Mouse (Mus musculus) MEL (cell line): ENCODE measurements around the gene Spcs2. TPM values are rescaled to one million over a fixed set of nuclear protein-coding genes. Genes with fewer than 3 reads are reported as not detected.

Experiments
- DNase-seq: peaks from one replicate; pipeline ENCODE4 v3.0.0; 2011; ENCODE audit warnings: low read depth, low spot score
- H3K27ac ChIP-seq: 2 replicates; pipeline ENCODE4 v1.5.1; 2012; ENCODE audit warnings: low read depth, mild to moderate bottlenecking, control low read depth, low read length, moderate library complexity; ENCODE audit not compliant: control insufficient read depth
- H3K27me3 ChIP-seq, 2 experiments: fragments of 150-350 bp in 1 of 2; sonication (generic) in 1 of 2; 2 replicates each; pipeline ENCODE4 v1.6.1; 2012; ENCODE audit warnings: low read length in 2 of 2, mild to moderate bottlenecking in 2 of 2, improper control_type of control experiment in 1 of 2, moderate library complexity in 1 of 2; ENCODE audit not compliant: insufficient read depth in 2 of 2, control insufficient read depth in 1 of 2
- H3K36me3 ChIP-seq, 2 experiments: 2 replicates each; pipeline ENCODE4 v1.6.1; 2012 to 2014; ENCODE audit warnings: low read length in 2 of 2, improper control_type of control experiment in 1 of 2, inconsistent platforms in 1 of 2, mild to moderate bottlenecking in 1 of 2; ENCODE audit not compliant: insufficient read depth in 2 of 2, control insufficient read depth in 1 of 2
- H3K4me1 ChIP-seq, 2 experiments: fragments of 150-350 bp in 1 of 2; sonication (generic) in 1 of 2; 2 replicates each; pipeline ENCODE4 v1.6.1; 2012; ENCODE audit warnings: low read length in 2 of 2, improper control_type of control experiment in 1 of 2, mild to moderate bottlenecking in 1 of 2; ENCODE audit not compliant: insufficient read depth in 2 of 2, control insufficient read depth in 1 of 2
- H3K4me3 ChIP-seq, 2 experiments: fragments of 150-350 bp in 1 of 2; sonication (generic) in 1 of 2; 2 replicates each; pipeline ENCODE4 v1.5.1; 2012; ENCODE audit warnings: low read depth in 2 of 2, low read length in 2 of 2, mild to moderate bottlenecking in 2 of 2, moderate library complexity in 2 of 2, control low read depth in 1 of 2, improper control_type of control experiment in 1 of 2; ENCODE audit not compliant: control insufficient read depth in 1 of 2, insufficient read depth in 1 of 2
- H3K79me2 ChIP-seq: 2 replicates; pipeline ENCODE4 v1.6.1; 2012; ENCODE audit warnings: mild to moderate bottlenecking, low read length, moderate library complexity; ENCODE audit not compliant: control insufficient read depth, poor library complexity, insufficient read depth
- H3K9ac ChIP-seq: 2 replicates; pipeline ENCODE4 v1.6.1; 2012; ENCODE audit warnings: low read depth, mild to moderate bottlenecking, control low read depth, low read length, moderate library complexity; ENCODE audit not compliant: control insufficient read depth, poor library complexity, severe bottlenecking
- H3K9me3 ChIP-seq: fragments of 150-350 bp; sonication (generic); replicated peaks from 2 replicates; pipeline ENCODE4 v1.6.1; 2012; ENCODE audit warnings: mild to moderate bottlenecking, low read length, improper control_type of control experiment, moderate library complexity; ENCODE audit not compliant: insufficient read depth
- BHLHE40 ChIP-seq: IDR thresholded peaks from 2 replicates; pipeline ENCODE4 v1.6.1; 2012; ENCODE audit warnings: low read depth, mild to moderate bottlenecking, inconsistent platforms, low read length, improper control_type of control experiment, borderline replicate concordance
- CHD1 ChIP-seq: IDR thresholded peaks from 2 replicates; pipeline ENCODE4 v1.6.1; 2012; ENCODE audit warnings: low read depth, mild to moderate bottlenecking, inconsistent platforms, low read length, improper control_type of control experiment
- E2F4 ChIP-seq: IDR thresholded peaks from 2 replicates; pipeline ENCODE4 v1.6.1; 2011; ENCODE audit warnings: low read depth, low read length, improper control_type of control experiment, borderline replicate concordance
- EP300 ChIP-seq, 2 experiments: IDR thresholded peaks; 2 replicates each; pipeline ENCODE4 v1.6.1; 2011; ENCODE audit warnings: improper control_type of control experiment in 2 of 2, low read length in 2 of 2, low read depth in 1 of 2, mild to moderate bottlenecking in 1 of 2
- GABPA ChIP-seq: IDR thresholded peaks from 2 replicates; pipeline ENCODE4 v1.6.1; 2012; ENCODE audit warnings: low read depth, mild to moderate bottlenecking, inconsistent platforms, low read length, improper control_type of control experiment, moderate library complexity
- KAT2A ChIP-seq: conservative IDR thresholded peaks from 2 replicates; pipeline ENCODE4 v1.6.1; 2012; ENCODE audit warnings: low read depth, low read length, improper control_type of control experiment, inconsistent platforms
- MAX ChIP-seq: IDR thresholded peaks from 2 replicates; pipeline ENCODE4 v1.6.1; 2011; ENCODE audit warnings: low read length, improper control_type of control experiment
- MEF2A ChIP-seq: IDR thresholded peaks from 2 replicates; pipeline ENCODE4 v1.6.1; 2014; ENCODE audit warnings: low read depth, mild to moderate bottlenecking, inconsistent platforms, low read length, improper control_type of control experiment; ENCODE audit not compliant: poor library complexity, insufficient replicate concordance, severe bottlenecking; ENCODE audit errors: extremely low read depth
- MXI1 ChIP-seq: IDR thresholded peaks from 2 replicates; pipeline ENCODE4 v1.6.1; 2011; ENCODE audit warnings: mild to moderate bottlenecking, low read depth, low read length, improper control_type of control experiment
- MYB ChIP-seq: IDR thresholded peaks from 2 replicates; pipeline ENCODE4 v1.6.1; 2011; ENCODE audit warnings: mild to moderate bottlenecking, low read depth, low read length, improper control_type of control experiment
- MYC ChIP-seq: IDR thresholded peaks from 2 replicates; pipeline ENCODE4 v1.6.1; 2011; ENCODE audit warnings: low read depth, mild to moderate bottlenecking, low read length, improper control_type of control experiment, moderate library complexity
- NELFE ChIP-seq: IDR thresholded peaks from 2 replicates; pipeline ENCODE4 v1.6.1; 2011; ENCODE audit warnings: low read depth, low read length, improper control_type of control experiment
- POLR2A ChIP-seq, 2 experiments: IDR thresholded peaks; 2 replicates each; pipeline ENCODE4 v1.6.1; 2011 to 2012; ENCODE audit warnings: low read length in 2 of 2, mild to moderate bottlenecking in 2 of 2, control low read depth in 1 of 2, improper control_type of control experiment in 1 of 2, low read depth in 1 of 2, moderate library complexity in 1 of 2; ENCODE audit not compliant: control insufficient read depth in 1 of 2, insufficient read depth in 1 of 2, poor library complexity in 1 of 2
- POLR2AphosphoS5 ChIP-seq: IDR thresholded peaks from 2 replicates; pipeline ENCODE4 v1.6.1; 2012; ENCODE audit warnings: low read depth, borderline replicate concordance, mild to moderate bottlenecking, inconsistent platforms, low read length, moderate library complexity, mixed read lengths
- SMC3 ChIP-seq: IDR thresholded peaks from 2 replicates; pipeline ENCODE4 v1.6.1; 2011; ENCODE audit warnings: low read depth, low read length, improper control_type of control experiment
- TBP ChIP-seq: IDR thresholded peaks from 2 replicates; pipeline ENCODE4 v1.8.0; 2011; ENCODE audit warnings: low read depth, low read length, improper control_type of control experiment
- TCF12 ChIP-seq: IDR thresholded peaks from 2 replicates; pipeline ENCODE4 v1.6.1; 2014; ENCODE audit warnings: low read depth, mild to moderate bottlenecking, inconsistent platforms, low read length, improper control_type of control experiment, moderate library complexity
- USF2 ChIP-seq, 2 experiments: IDR thresholded peaks; 2 replicates each; pipeline ENCODE4 v1.6.1; 2011 to 2012; ENCODE audit warnings: improper control_type of control experiment in 2 of 2, low read length in 2 of 2, borderline replicate concordance in 1 of 2, inconsistent platforms in 1 of 2, low read depth in 1 of 2, mild to moderate bottlenecking in 1 of 2; ENCODE audit not compliant: insufficient read depth in 1 of 2
- ZMIZ1 ChIP-seq: IDR thresholded peaks from 2 replicates; pipeline ENCODE4 v1.6.1; 2012; ENCODE audit warnings: low read depth, mild to moderate bottlenecking, inconsistent platforms, low read length, improper control_type of control experiment, moderate library complexity
- ZNF384 ChIP-seq: IDR thresholded peaks from 2 replicates; pipeline ENCODE4 v1.6.1; 2012; ENCODE audit warnings: low read depth, mild to moderate bottlenecking, inconsistent platforms, low read length, improper control_type of control experiment
- polyA plus RNA-seq, 2 experiments: library from polyadenylated mRNA; stranded (reverse) in 1 of 2; unstranded in 1 of 2; fragments of >175 nt in 1 of 2; fragments of >200 nt in 1 of 2; gene quantifications; 2 replicates each; pipeline versions ENCODE4 v1.2.1 to v1.2.4; 2012; ENCODE audit warnings: low replicate concordance in 2 of 2, low read depth in 1 of 2; ENCODE audit not compliant: insufficient read length in 2 of 2, insufficient read depth in 1 of 2, missing spikeins in 1 of 2
- total RNA-seq: library from RNA; depleted of rRNA; stranded (reverse); fragments of 300-350 nt; gene quantifications from 2 replicates; pipeline ENCODE4 v1.2.3, GENCODE M21; 2012

Spcs2 gene
- total and polyA plus RNA-seq, 3 experiments, result 152 to 241 TPM; not detected in 1

- no peak for TF ChIP-seq TBP
- no peak for TF ChIP-seq GABPA
- no peak for TF ChIP-seq KAT2A
- TF ChIP-seq, all 39 proteins: peak for 0
- no peak for DNase-seq
- Histone ChIP-seq H3K9ac (no peak overlapping the region), H3K9me3 (no peaks in the 10 kb centered on the region), H3K4me3 (no peak overlapping the region), H3K27ac (no peak overlapping the region), H3K36me3 (peaks cover 0 to 22% of the 10 kb centered on the region in 2 experiments; a peak in 2 of 4 replicates), H3K4me1 (no peaks in the 10 kb centered on the region), H3K27me3 (no peaks in the 10 kb centered on the region), H3K79me2 (no peaks in the 10 kb centered on the region)
These were observed 25.7 kb downstream of the Spcs2 start for GRCm38 (mm10) chr7:99837358-99838071.

DNA sequence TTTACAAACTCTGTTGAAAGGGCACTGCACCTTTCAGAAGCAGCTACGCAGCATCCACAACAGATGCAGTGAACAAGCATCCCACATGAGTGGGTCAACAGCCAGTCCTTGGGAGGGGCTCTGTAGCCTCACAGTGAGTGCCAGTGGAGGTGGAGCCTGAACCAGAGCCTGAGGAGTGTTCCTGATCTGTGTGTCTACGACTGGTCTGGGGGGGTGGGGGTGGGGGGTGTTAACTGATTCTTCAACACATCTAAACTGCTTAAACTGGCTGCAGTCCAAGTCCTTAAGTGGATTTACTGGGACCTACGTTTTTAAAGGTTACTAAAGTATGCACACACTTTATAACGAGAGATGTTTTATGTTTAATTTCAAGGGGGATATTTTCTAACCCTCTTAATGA lies 26.5 kb downstream of the Spcs2 start:
- Histone ChIP-seq H3K4me3 (no peak overlapping the region), H3K36me3 (peaks cover 0 to 18% of the 10 kb centered on the region in 2 experiments; a peak in 2 of 4 replicates), H3K9ac (no peak overlapping the region), H3K79me2 (no peaks in the 10 kb centered on the region), H3K9me3 (no peaks in the 10 kb centered on the region), H3K4me1 (no peaks in the 10 kb centered on the region), H3K27me3 (no peaks in the 10 kb centered on the region), H3K27ac (no peak overlapping the region)
- DNase-seq, result no peak
- TF ChIP-seq EP300 (IDR thresholded peaks at IDR 0.05; ENCODE audit: low read depth in 1 of 2, low read length in 2 of 2) (no peak), POLR2AphosphoS5 (no peak), MAX (no peak), ZNF384 (no peak), POLR2A (IDR thresholded peaks at IDR 0.05; ENCODE audit: control insufficient read depth in 1 of 2, insufficient read depth in 1 of 2, low read depth in 1 of 2, low read length in 2 of 2, poor library complexity in 1 of 2) (no peak), E2F4 (no peak), SMC3 (no peak), TBP (no peak), BHLHE40 (no peak), MYC (no peak), TCF12 (no peak), NELFE (no peak), USF2 (IDR thresholded peaks at IDR 0.05; ENCODE audit: borderline replicate concordance in 1 of 2, insufficient read depth in 1 of 2, low read depth in 1 of 2, low read length in 2 of 2) (no peak), ZMIZ1 (no peak), MEF2A (no peak), MYB (no peak), MXI1 (no peak), CHD1 (no peak)
